Mouse (Mus musculus): Measurements from ENCODE around the gene Lrrc7. TPM values are rescaled to one million over a fixed set of nuclear protein-coding genes. Genes with fewer than 3 reads are reported as not detected.
"Not testable (repeated sequence)": the region's sequence is repeated elsewhere in the genome, so short reads cannot be mapped to it uniquely, and the experiment has no call there.

The Lrrc7 gene
- polyA plus RNA-seq, 1 experiment from 2014 or later: 2.8 TPM

DNA sequence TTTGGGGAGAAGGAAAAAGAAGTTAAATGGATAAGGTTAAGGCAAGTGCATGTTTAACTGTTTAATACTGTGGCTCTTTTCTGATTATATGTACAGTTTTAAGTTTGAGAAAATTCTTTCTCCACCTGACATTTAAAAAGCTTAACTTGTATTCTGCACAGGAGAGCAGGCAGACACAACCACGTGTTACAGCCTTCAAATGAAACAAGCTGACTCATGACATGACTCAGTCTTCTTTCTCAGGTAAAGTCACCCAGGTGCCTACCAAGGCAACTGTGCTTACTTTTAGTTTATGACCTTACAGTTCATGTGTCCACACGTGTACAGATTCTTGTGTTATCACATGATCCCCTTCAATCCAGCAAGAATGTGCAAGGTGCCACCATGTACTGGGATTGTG, 458.6 kb downstream of the Lrrc7 start:
- no peak overlapping the region for H3K27ac ChIP-seq
- H3K9ac ChIP-seq: no peak overlapping the region
- no peaks in the 10 kb centered on the region for H3K9me3 ChIP-seq
- ATAC-seq (ENCODE audit: insufficient number of reproducible peaks, insufficient read depth, low FRiP score, low TSS enrichment, low read depth): no peak
- no peak overlapping the region for H3K4me2 ChIP-seq
- H3K4me3 ChIP-seq: no peak overlapping the region
- 61% methylated on average over 2 of the region's 2 CpGs for WGBS
- H3K36me3 ChIP-seq: no peaks in the 10 kb centered on the region
- no peaks in the 10 kb centered on the region for H3K27me3 ChIP-seq
- H3K4me1 ChIP-seq: no peaks in the 10 kb centered on the region

DNA sequence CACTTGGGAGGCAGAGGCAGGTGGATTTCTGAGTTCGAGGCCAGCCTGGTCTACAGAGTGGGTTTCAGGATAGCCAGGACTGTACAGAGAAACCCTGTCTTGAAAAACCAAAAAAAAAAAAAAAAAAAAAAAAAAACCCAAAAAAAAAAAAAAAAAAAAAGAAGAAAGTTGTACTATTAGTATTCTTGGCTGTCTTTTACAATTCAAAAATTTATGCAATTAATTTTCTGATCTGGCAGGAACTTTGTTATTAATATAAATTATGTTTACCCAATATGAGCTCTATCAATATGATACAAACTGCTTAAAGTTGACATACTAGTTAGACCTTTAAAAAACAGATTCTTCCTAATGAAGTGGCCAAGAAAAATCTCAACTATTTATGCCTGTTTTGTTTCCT, 459.5 kb downstream of the Lrrc7 start:
- H3K27ac ChIP-seq; H3K36me3 ChIP-seq; H3K4me1 ChIP-seq; H3K9me3 ChIP-seq; H3K4me2 ChIP-seq; H3K9ac ChIP-seq; H3K27me3 ChIP-seq; ATAC-seq (ENCODE audit: insufficient number of reproducible peaks, insufficient read depth, low FRiP score, low TSS enrichment, low read depth); H3K4me3 ChIP-seq: not testable (repeated sequence)
- 78% methylated on average over 1 of the region's 1 CpGs for WGBS

DNA sequence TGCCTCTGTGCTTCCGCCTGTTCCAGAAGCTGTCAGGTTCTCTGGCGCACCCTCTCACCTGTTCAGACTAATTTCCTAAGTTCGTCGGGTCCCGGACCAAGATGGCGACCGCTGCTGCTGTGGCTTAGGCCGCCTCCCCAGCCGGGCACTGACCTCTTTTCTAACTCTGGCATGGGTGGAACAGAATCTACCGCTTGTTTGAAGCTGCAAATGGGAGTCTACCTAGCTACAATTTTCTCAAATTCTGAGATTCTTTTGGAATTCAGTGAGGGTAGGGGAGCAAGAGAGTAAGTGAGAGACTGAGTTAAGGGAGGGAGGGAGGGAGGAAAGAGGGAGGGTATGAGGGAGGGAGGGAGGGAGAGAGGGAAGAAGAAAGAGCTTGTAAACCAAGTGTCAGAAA, 460.0 kb downstream of the Lrrc7 start:
- H3K27ac ChIP-seq; H3K9ac ChIP-seq; H3K4me2 ChIP-seq; H3K27me3 ChIP-seq; H3K4me3 ChIP-seq; ATAC-seq (ENCODE audit: insufficient number of reproducible peaks, insufficient read depth, low FRiP score, low TSS enrichment, low read depth); H3K36me3 ChIP-seq; H3K4me1 ChIP-seq; H3K9me3 ChIP-seq: not testable (repeated sequence)
- 90% methylated on average over 9 of the region's 10 CpGs for WGBS

DNA sequence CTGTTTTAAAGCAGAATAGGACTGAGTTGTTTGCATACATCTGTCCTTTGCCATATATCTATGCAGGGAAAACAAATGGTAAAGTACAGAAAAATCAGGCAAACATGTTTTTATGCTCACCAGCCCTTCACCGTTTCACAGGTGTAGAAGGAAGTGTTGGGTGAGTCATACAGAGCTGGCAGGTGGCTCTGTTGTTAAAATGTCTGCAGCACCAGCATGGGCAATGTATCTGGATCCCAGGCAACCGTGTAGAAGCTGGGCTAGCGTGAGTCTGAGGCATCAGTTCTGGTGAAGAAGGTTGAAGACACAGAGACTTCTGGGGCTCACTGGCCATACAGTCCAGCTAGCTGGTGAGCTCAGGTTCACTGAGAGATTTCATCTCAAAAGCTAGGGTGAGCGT, 468.1 kb downstream of the Lrrc7 start:
- H3K27me3 ChIP-seq: no peaks in the 10 kb centered on the region
- no peak for ATAC-seq (ENCODE audit: insufficient number of reproducible peaks, insufficient read depth, low FRiP score, low TSS enrichment, low read depth)
- H3K9me3 ChIP-seq: no peaks in the 10 kb centered on the region
- H3K9ac ChIP-seq: no peak overlapping the region
- H3K4me3 ChIP-seq: no peak overlapping the region
- 80% methylated on average over 4 of the region's 4 CpGs for WGBS
- H3K4me1 ChIP-seq: peaks cover 3% of the 10 kb centered on the region; the same call in 1 of the 2 replicates
- H3K36me3 ChIP-seq: no peaks in the 10 kb centered on the region
- H3K4me2 ChIP-seq: no peak overlapping the region
- no peak overlapping the region for H3K27ac ChIP-seq

DNA sequence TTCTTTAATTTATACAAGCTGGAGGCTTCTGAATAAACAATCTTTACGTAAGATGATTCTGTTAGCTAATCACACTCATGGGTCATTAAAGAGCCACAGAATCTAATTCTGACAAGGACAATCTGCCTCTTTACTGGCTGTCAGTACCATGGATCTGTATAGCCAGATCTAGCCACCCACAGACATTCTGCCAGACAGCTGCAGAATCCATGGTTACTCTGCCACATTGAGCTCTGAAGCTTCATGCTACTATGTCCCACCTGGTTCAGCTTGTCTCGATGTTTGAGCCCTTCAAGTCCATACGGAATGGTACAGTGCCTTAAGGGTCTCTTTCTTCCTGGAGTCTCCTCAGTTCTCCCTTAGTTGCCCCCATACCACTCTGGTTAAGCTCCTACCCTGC, 470.4 kb downstream of the Lrrc7 start:
- 55% methylated on average over 3 of the region's 3 CpGs for WGBS
- no peak overlapping the region for H3K4me2 ChIP-seq
- peaks cover 3% of the 10 kb centered on the region; the same call in 1 of the 2 replicates for H3K4me1 ChIP-seq
- H3K9ac ChIP-seq: no peak overlapping the region
- ATAC-seq (ENCODE audit: insufficient number of reproducible peaks, insufficient read depth, low FRiP score, low TSS enrichment, low read depth): no peak
- no peaks in the 10 kb centered on the region for H3K9me3 ChIP-seq
- H3K4me3 ChIP-seq: no peak overlapping the region
- no peak overlapping the region for H3K27ac ChIP-seq
- H3K27me3 ChIP-seq: no peaks in the 10 kb centered on the region
- no peaks in the 10 kb centered on the region for H3K36me3 ChIP-seq

DNA sequence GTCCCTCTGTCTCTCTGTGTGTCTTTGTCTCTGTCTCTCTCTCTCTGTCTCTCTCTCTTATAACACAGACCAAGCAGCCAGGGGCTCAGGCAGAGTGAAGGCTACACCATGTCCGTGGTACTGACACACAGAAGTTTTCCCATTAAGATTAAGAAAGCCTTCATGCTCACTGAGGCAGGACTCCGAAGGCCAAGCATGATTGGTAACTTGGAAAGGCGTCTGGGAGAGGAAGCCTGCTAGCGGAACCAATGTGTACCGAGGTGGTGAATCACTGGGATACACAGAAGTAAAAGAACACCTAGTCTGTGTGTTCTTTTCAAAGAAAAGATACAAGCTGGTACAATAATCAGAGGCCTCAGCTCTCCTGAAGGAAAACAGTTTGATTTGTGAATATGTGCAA, 484.2 kb downstream of the Lrrc7 start:
- no peak overlapping the region for H3K4me2 ChIP-seq
- 68% methylated on average over 5 of the region's 5 CpGs for WGBS
- no peak overlapping the region for H3K9ac ChIP-seq
- no peaks in the 10 kb centered on the region for H3K9me3 ChIP-seq
- H3K27me3 ChIP-seq: no peaks in the 10 kb centered on the region
- H3K36me3 ChIP-seq: no peaks in the 10 kb centered on the region
- no peak overlapping the region for H3K4me3 ChIP-seq
- no peaks in the 10 kb centered on the region for H3K4me1 ChIP-seq
- no peak for ATAC-seq (ENCODE audit: insufficient number of reproducible peaks, insufficient read depth, low FRiP score, low TSS enrichment, low read depth)
- no peak overlapping the region for H3K27ac ChIP-seq

DNA sequence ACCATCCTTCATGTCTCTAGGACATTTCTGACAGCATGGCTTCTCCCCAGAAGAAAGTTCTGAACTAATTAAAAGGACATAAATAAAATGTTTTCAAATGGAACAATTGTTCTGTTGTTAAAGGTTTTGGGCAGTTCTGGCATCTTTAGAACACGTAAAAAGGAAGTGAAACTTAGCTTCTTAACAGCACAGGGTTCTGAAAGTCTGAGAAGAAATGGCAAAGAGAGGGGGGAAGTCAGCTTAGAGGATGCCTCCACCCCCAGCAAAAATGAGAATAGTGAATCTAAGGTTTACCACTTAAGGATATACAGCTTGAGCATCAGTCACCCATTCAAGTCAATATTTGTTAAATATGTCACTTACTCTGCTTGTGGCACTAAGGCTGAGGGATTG, 484.6 kb downstream of the Lrrc7 start:
- H3K4me2 ChIP-seq: no peak overlapping the region
- no peak for ATAC-seq (ENCODE audit: insufficient number of reproducible peaks, insufficient read depth, low FRiP score, low TSS enrichment, low read depth)

DNA sequence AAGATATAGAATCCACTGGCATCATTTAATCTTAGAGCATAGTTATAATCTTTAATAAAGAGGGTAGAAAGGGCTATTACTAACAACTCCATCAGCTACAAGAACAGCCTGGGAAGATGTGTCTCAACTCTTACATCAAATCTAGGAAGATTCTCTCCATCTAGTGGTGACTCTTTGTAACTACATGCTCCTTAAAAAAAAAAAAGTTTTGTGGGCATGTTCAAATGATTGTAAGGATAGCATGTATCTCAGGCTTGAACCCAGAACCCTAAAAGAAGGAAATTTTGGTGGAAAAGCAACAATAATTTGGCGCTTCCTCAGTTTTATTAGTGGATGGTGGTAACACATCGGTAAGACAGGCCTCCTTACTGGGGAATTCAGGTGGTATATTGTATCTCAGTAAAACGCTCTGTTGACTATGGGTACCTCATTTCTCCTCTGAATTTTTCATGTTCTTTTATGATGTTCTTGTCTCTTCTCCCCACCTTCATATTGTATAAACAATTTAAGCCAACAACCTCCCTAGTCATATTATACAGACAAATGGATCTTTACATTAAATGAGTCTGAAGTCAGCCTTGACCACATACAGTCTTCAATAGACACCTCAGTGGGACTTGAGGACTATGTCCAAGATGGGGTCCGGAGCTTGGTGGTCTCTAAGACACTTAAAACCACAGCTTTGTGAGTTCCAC, 485.2 kb downstream of the Lrrc7 start:
- ATAC-seq (ENCODE audit: insufficient number of reproducible peaks, insufficient read depth, low FRiP score, low TSS enrichment, low read depth): no peak

More for the DNA sequence above, 484.6 kb downstream of the Lrrc7 start:
- 41% methylated on average over 1 of the region's 1 CpGs for WGBS
- no peaks in the 10 kb centered on the region for H3K4me1 ChIP-seq
- no peaks in the 10 kb centered on the region for H3K27me3 ChIP-seq
- H3K9ac ChIP-seq: no peak overlapping the region
- H3K4me3 ChIP-seq: no peak overlapping the region
- H3K36me3 ChIP-seq: no peaks in the 10 kb centered on the region
- no peak overlapping the region for H3K27ac ChIP-seq
- no peaks in the 10 kb centered on the region for H3K9me3 ChIP-seq

DNA sequence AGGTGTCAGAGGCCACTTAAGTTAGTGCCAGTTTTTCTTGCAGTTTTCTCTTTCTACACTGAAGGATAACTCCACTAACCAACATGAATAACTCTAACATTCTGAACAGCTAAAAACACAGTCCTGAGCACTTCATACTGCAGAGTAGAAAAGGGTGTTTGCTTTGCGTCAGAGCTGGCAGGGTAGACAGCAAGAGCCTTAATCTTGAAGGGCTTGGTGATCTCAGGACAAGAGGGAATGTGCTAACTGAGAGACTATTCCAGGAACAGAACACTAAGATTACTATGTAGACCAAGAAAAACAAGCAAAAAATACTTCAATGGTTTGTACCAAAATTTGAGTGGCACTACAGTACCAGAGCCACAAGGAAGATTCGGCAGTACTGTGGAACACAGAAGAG, 487.0 kb downstream of the Lrrc7 start:
- Histone ChIP-seq H3K9me3 (no peaks in the 10 kb centered on the region), H3K4me3 (no peak overlapping the region), H3K4me2 (no peak overlapping the region), H3K27me3 (no peaks in the 10 kb centered on the region), H3K9ac (no peak overlapping the region), H3K4me1 (no peaks in the 10 kb centered on the region), H3K27ac (no peak overlapping the region), H3K36me3 (no peaks in the 10 kb centered on the region)
- ATAC-seq (ENCODE audit: insufficient number of reproducible peaks, insufficient read depth, low FRiP score, low TSS enrichment, low read depth): no peak
- WGBS: 82% methylated on average over 2 of the region's 2 CpGs

More for the DNA sequence above, 485.2 kb downstream of the Lrrc7 start:
- Histone ChIP-seq H3K4me1 (no peaks in the 10 kb centered on the region), H3K36me3 (no peaks in the 10 kb centered on the region), H3K4me2 (no peak overlapping the region), H3K27ac (no peak overlapping the region), H3K9me3 (no peaks in the 10 kb centered on the region), H3K27me3 (no peaks in the 10 kb centered on the region), H3K9ac (no peak overlapping the region), H3K4me3 (no peak overlapping the region)
- whole genome bisulfite sequencing: 43% methylated on average over 4 of the region's 4 CpGs

DNA sequence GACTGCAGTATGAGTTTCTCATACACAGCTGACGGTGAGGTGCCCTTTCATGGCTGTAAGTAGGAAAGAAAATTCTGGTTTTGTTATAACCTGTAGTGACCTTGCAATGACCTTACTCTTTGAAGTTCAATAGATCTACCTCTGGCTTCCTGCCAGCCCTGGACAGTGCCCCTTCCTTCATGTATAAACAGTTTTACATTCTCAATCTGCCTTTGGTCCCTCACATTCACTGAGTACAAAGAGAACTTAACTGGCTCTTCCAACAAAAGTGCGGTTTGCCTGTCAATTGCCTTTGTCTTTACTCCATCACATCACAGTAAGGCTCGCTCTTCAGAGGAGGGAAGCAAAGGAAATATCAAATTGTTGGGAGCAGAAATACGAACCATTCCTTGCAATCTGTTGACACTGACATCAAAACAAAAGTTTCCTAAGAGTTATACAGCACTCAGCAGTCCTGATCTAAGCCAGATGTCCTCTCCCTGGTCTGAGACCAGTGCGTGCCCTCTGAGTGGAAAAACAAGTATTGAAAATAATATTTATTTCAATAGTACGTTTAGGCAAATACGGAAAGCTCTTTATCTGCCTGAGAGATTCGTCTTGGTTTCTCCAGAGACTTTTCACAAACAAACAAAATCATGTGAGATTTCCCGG, 493.3 kb downstream of the Lrrc7 start:
- H3K4me1 ChIP-seq: peaks cover 5% of the 10 kb centered on the region; the same call in 1 of the 2 replicates
- no peak overlapping the region for H3K27ac ChIP-seq
- H3K27me3 ChIP-seq: no peaks in the 10 kb centered on the region
- H3K4me3 ChIP-seq: no peak overlapping the region
- H3K4me2 ChIP-seq: no peak overlapping the region
- H3K9ac ChIP-seq: no peak overlapping the region
- WGBS: 31% methylated on average over 9 of the region's 9 CpGs
- ATAC-seq (ENCODE audit: insufficient number of reproducible peaks, insufficient read depth, low FRiP score, low TSS enrichment, low read depth): no peak
- no peaks in the 10 kb centered on the region for H3K9me3 ChIP-seq
- H3K36me3 ChIP-seq: peaks cover 20% of the 10 kb centered on the region

DNA sequence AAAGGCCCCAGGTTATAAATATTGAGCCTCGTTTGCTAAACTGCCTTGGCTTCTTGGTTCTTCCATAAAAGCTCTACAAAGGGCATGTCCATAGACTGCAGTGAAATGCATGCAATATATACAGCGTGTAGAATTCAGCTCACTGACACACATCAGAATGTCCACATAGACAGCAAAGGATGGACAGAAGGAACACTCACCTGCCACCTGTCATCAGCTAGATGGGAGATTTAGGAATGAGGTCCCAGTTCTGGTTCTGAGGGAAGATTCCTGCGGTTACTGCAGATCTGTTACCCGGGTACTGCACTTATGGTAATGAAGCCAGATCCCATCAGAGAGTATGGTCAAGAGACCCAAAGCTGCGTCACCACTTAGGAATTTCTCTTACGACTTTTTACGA, 494.1 kb downstream of the Lrrc7 start:
- H3K4me1 ChIP-seq: peaks cover 5% of the 10 kb centered on the region; the same call in 1 of the 2 replicates
- ATAC-seq (ENCODE audit: insufficient number of reproducible peaks, insufficient read depth, low FRiP score, low TSS enrichment, low read depth): no peak
- H3K9me3 ChIP-seq: no peaks in the 10 kb centered on the region
- H3K4me3 ChIP-seq: no peak overlapping the region
- peaks cover 20% of the 10 kb centered on the region for H3K36me3 ChIP-seq
- H3K4me2 ChIP-seq: no peak overlapping the region
- no peak overlapping the region for H3K27ac ChIP-seq
- H3K9ac ChIP-seq: no peak overlapping the region
- H3K27me3 ChIP-seq: no peaks in the 10 kb centered on the region
- WGBS: 78% methylated on average over 7 of the region's 7 CpGs

DNA sequence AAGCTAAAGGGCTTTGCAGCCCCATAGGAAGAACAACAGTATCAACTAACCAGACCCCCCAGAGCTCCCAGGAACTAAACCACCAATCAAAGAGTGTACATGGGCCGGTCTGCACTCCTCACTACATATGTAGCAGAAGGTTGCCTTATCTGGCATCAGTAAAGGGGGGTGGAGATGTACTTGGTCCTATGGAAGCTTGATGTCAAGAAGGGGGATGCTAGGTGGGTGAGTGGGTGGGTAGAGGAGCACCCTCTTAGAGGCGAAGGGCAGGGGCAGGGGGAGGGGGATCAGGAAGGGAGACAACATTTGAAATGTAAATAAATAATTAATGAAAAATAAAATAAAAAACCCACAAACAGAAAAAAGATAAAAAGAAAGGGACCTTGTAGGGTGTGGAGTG, 496.8 kb downstream of the Lrrc7 start:
- 87% methylated on average over 2 of the region's 2 CpGs for WGBS
- no peak overlapping the region for H3K4me2 ChIP-seq
- no peak for ATAC-seq (ENCODE audit: insufficient number of reproducible peaks, insufficient read depth, low FRiP score, low TSS enrichment, low read depth)
- H3K4me1 ChIP-seq: peaks cover 5% of the 10 kb centered on the region; the same call in 1 of the 2 replicates
- no peak overlapping the region for H3K27ac ChIP-seq
- no peaks in the 10 kb centered on the region for H3K27me3 ChIP-seq
- H3K4me3 ChIP-seq: no peak overlapping the region
- H3K36me3 ChIP-seq: peaks cover 20% of the 10 kb centered on the region
- no peaks in the 10 kb centered on the region for H3K9me3 ChIP-seq
- no peak overlapping the region for H3K9ac ChIP-seq
